Comparison of ENCODE assay signal across 16 mouse cellular contexts in genomic region chr2:27901525-27902245, GRCm38 (mm10). TPM values are rescaled to one million over a fixed set of nuclear protein-coding genes. Genes with fewer than 3 reads are reported as not detected.
A peak's percentile ranks its signal among the peaks of the same experiment; 100 is the strongest.
DNase-seq lines count a peak whose midpoint lies in the region; ATAC-seq lines count a peak whose summit lies in the region.
"Had no signal": no experiment of that assay in that cellular context is flagged by ENCODE, and none has a peak within 500 bp of the region (broad histone marks: within the 10 kb centered on the region; RNA-seq: fewer than 3 reads in every experiment).

No protein-coding gene starts in this region.

- peak overlapping the region; percentile 31; the same call in 1 of the 2 replicates for H3K27ac ChIP-seq in heart, embryonic 12.5 days (ENCODE audit: poor library complexity, severe bottlenecking)
- peak overlapping the region; percentile 24; the same call in 1 of the 2 replicates for H3K27ac ChIP-seq in limb, embryonic 12.5 days
- H3K27ac ChIP-seq in limb, embryonic 10.5 days = no peak overlapping the region
- 0 out of 2 replicates have a peak overlapping the region, but pooled peaks have one; percentile 22 for H3K27ac ChIP-seq in intestine, embryonic 15.5 days
- peak overlapping the region; percentile 52 for H3K27ac ChIP-seq in limb, embryonic 15.5 days
- H3K27ac ChIP-seq: hindbrain, embryonic 15.5 days; liver, embryonic 12.5 days had no signal

- no peak overlapping the region for H3K9ac ChIP-seq in heart, embryonic 12.5 days
- H3K9ac ChIP-seq in limb, embryonic 12.5 days (replicated peaks) = no peak overlapping the region
- H3K9ac ChIP-seq in intestine, embryonic 15.5 days = no peak overlapping the region
- no peak overlapping the region for H3K9ac ChIP-seq in limb, embryonic 15.5 days
- H3K9ac ChIP-seq: hindbrain, embryonic 15.5 days; liver, embryonic 12.5 days had no signal

- H3K9me3 ChIP-seq in heart, embryonic 12.5 days (replicated peaks) = no peaks in the 10 kb centered on the region
- no peaks in the 10 kb centered on the region for H3K9me3 ChIP-seq in limb, embryonic 12.5 days
- H3K9me3 ChIP-seq in limb, embryonic 10.5 days (replicated peaks) = no peaks in the 10 kb centered on the region
- no peaks in the 10 kb centered on the region for H3K9me3 ChIP-seq in intestine, embryonic 15.5 days
- no peaks in the 10 kb centered on the region for H3K9me3 ChIP-seq in limb, embryonic 15.5 days
- H3K9me3 ChIP-seq: hindbrain, embryonic 15.5 days; liver, embryonic 12.5 days; megakaryocyte, embryonic 14.5 days had no signal

- DNase-seq in heart, postnatal 14 days = no peak
- no peak for DNase-seq in limb, embryonic 10.5 days (ENCODE audit: low spot score)
- no peak for DNase-seq in spleen, postnatal 36 days (ENCODE audit: low spot score in 2 of 2)
- DNase-seq: cerebellum, adult 9-11 months; kidney, adult 8-10 months; spleen, adult 18-20 months had no signal

- peak; percentile 50; the same call in 1 of the 2 replicates for ATAC-seq in heart, embryonic 12.5 days (ENCODE audit: insufficient number of reproducible peaks, low FRiP score)
- ATAC-seq in limb, embryonic 12.5 days (ENCODE audit: insufficient number of reproducible peaks, insufficient read depth, low FRiP score, low TSS enrichment, low read depth) = no peak
- no peak for ATAC-seq in intestine, embryonic 15.5 days
- ATAC-seq in limb, embryonic 15.5 days (ENCODE audit: insufficient number of reproducible peaks, low FRiP score, low TSS enrichment, low read depth) = no peak
- ATAC-seq: forebrain, embryonic 14.5 days; liver, embryonic 12.5 days; midbrain, embryonic 16.5 days had no signal

- no peaks in the 10 kb centered on the region for H3K27me3 ChIP-seq in heart, embryonic 12.5 days (replicated peaks)
- H3K27me3 ChIP-seq in limb, embryonic 12.5 days = no peaks in the 10 kb centered on the region
- no peaks in the 10 kb centered on the region for H3K27me3 ChIP-seq in limb, embryonic 10.5 days (ENCODE audit: low read depth, poor library complexity, severe bottlenecking)
- H3K27me3 ChIP-seq in intestine, embryonic 15.5 days (replicated peaks) = no peaks in the 10 kb centered on the region
- H3K27me3 ChIP-seq in limb, embryonic 15.5 days = no peaks in the 10 kb centered on the region
- H3K27me3 ChIP-seq: hindbrain, embryonic 15.5 days had no signal

- WGBS in heart, embryonic 12.5 days = 37% methylated on average over 9 of the region's 9 CpGs
- 65% methylated on average over 9 of the region's 9 CpGs for WGBS in limb, embryonic 12.5 days
- 73% methylated on average over 9 of the region's 9 CpGs for whole genome bisulfite sequencing in limb, embryonic 10.5 days
- 60% methylated on average over 9 of the region's 9 CpGs for WGBS in intestine, embryonic 15.5 days
- 62% methylated on average over 9 of the region's 9 CpGs for WGBS in limb, embryonic 15.5 days

- intact Hi-C loops in heart, postnatal 14 days (cut with DNase I) = no loop called here

- H3K36me3 ChIP-seq in heart, embryonic 12.5 days = no peaks in the 10 kb centered on the region
- H3K36me3 ChIP-seq in limb, embryonic 12.5 days = no peaks in the 10 kb centered on the region
- H3K36me3 ChIP-seq in limb, embryonic 10.5 days = no peaks in the 10 kb centered on the region
- H3K36me3 ChIP-seq in intestine, embryonic 15.5 days = no peaks in the 10 kb centered on the region
- peaks cover 6% of the 10 kb centered on the region; the same call in 1 of the 2 replicates for H3K36me3 ChIP-seq in limb, embryonic 15.5 days
- H3K36me3 ChIP-seq: hindbrain, embryonic 15.5 days; liver, embryonic 12.5 days had no signal

- peak overlapping the region; percentile 0; the same call in 1 of the 2 replicates for H3K4me2 ChIP-seq in heart, embryonic 12.5 days
- H3K4me2 ChIP-seq in limb, embryonic 12.5 days = no peak overlapping the region
- H3K4me2 ChIP-seq in intestine, embryonic 15.5 days (replicated peaks) = no peak overlapping the region
- no peak overlapping the region; the same call in 1 of the 2 replicates for H3K4me2 ChIP-seq in limb, embryonic 15.5 days
- H3K4me2 ChIP-seq: hindbrain, embryonic 15.5 days; liver, embryonic 12.5 days had no signal

- peaks cover 45% of the 10 kb centered on the region for H3K4me1 ChIP-seq in heart, embryonic 12.5 days (replicated peaks)
- H3K4me1 ChIP-seq in limb, embryonic 12.5 days (replicated peaks) = peaks cover 47% of the 10 kb centered on the region
- peaks cover 43% of the 10 kb centered on the region for H3K4me1 ChIP-seq in limb, embryonic 10.5 days
- H3K4me1 ChIP-seq in intestine, embryonic 15.5 days (replicated peaks) = 0 out of 2 replicates have a peak, but pooled peaks cover 18% of the 10 kb centered on the region
- H3K4me1 ChIP-seq in limb, embryonic 15.5 days = peaks cover 66% of the 10 kb centered on the region
- H3K4me1 ChIP-seq: hindbrain, embryonic 15.5 days; liver, embryonic 12.5 days; megakaryocyte, embryonic 14.5 days had no signal

- H3K4me3 ChIP-seq in heart, embryonic 12.5 days = no peak overlapping the region
- no peak overlapping the region for H3K4me3 ChIP-seq in limb, embryonic 12.5 days (replicated peaks)
- H3K4me3 ChIP-seq in limb, embryonic 10.5 days = no peak overlapping the region
- no peak overlapping the region for H3K4me3 ChIP-seq in intestine, embryonic 15.5 days (replicated peaks)
- no peak overlapping the region for H3K4me3 ChIP-seq in limb, embryonic 15.5 days
- H3K4me3 ChIP-seq: erythroblast, embryonic 14.5 days; hindbrain, embryonic 15.5 days; liver, embryonic 12.5 days; megakaryocyte, embryonic 14.5 days had no signal

RNA-seq across cellular contexts. Expression of gene Col5a1, which starts 15.5 kb away (rescaled TPM):
- 53.3 and 54.7 TPM in 2 replicates for polyA plus RNA-seq in heart, embryonic 12.5 days (2016; fragmentation: Nextera tagmentation; extraction: Ambion mirVana)
- 100 to 1,000 TPM; 100 to 109 TPM for total RNA-seq in heart, postnatal 14 days (2021)
- 59.1 and 65.0 TPM in 2 replicates for polyA plus RNA-seq in limb, embryonic 12.5 days (2016; fragmentation: Nextera tagmentation; extraction: Ambion mirVana)
- polyA plus RNA-seq in limb, embryonic 10.5 days (2016; fragmentation: Nextera tagmentation; extraction: Ambion mirVana) = 13.5 and 21.4 TPM in 2 replicates
- polyA plus RNA-seq in intestine, embryonic 15.5 days (2015; fragmentation: Nextera tagmentation; extraction: Ambion mirVana) = 96.3 and 97.9 TPM in 2 replicates
- 259 and 273 TPM in 2 replicates for polyA plus RNA-seq in limb, embryonic 15.5 days (2015; fragmentation: Nextera tagmentation; extraction: Ambion mirVana)
